Mouse (Mus musculus): ENCODE results near the gene Efcab14.

DNA sequence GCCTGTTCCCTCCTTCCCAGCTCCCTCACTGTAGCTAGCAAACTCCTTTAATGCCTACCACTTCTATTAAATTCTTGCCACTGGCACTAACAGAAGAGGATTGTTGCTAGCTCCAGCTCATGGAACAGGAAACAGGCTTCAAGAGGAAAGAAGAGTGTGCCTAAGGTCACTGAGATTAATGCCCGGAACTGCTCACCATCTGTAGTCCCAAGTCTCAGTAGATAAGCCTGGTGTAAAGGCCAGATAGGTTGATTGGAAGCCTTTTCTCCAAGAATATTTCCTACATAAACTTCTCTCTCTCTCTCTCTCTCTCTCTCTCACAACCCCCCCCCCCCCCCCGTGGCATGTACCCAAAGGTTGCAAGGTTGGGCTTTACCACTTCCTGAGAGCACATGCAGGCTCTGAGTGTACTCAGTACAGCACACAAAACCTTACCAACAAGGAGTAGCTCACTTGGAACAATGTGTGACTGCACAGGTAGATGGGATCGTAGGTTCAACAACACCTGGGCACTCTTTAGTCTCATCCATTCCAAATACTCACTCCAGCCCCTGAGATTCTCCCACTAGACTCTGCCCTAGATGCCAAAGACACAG, 5.2 kb upstream of the Efcab14 start:
- TF ChIP-seq POLR2A (IDR thresholded peaks at IDR 0.05; ENCODE audit: borderline replicate concordance, control insufficient read depth, low read depth, low read length) (no peak), CTCF (IDR thresholded peaks at IDR 0.05; ENCODE audit: control insufficient read depth, insufficient read depth, low read length) (no peak)
